8 mouse cellular contexts compared by ENCODE assay signal in genomic region chr11:98770096-98770975, GRCm38 (mm10). TPM values are rescaled to one million over a fixed set of nuclear protein-coding genes. Genes with fewer than 3 reads are reported as not detected.
DNase-seq lines count a peak whose midpoint lies in the region; ATAC-seq lines count a peak whose summit lies in the region.
"Had no signal": no experiment of that assay in that cellular context is flagged by ENCODE, and none has a peak within 500 bp of the region (broad histone marks: within the 10 kb centered on the region; RNA-seq: fewer than 3 reads in every experiment).

No protein-coding gene starts in this region.

- no peak overlapping the region for H3K4me2 ChIP-seq in kidney, embryonic 14.5 days (replicated peaks; ENCODE audit: low read depth, low read length)
- H3K4me2 ChIP-seq in intestine, embryonic 16.5 days (ENCODE audit: low read depth, low read length): no peak overlapping the region
- H3K4me2 ChIP-seq: embryonic facial prominence, embryonic 13.5 days had no signal

- no peak for ATAC-seq in kidney, embryonic 14.5 days (ENCODE audit: low FRiP score, low TSS enrichment)
- no peak for ATAC-seq in intestine, embryonic 16.5 days

- H3K9ac ChIP-seq in kidney, embryonic 14.5 days (ENCODE audit: low read depth, low read length): no peak overlapping the region
- H3K9ac ChIP-seq in intestine, embryonic 16.5 days (ENCODE audit: low read depth, low read length): no peak overlapping the region
- H3K9ac ChIP-seq: embryonic facial prominence, embryonic 13.5 days had no signal

- no peaks in the 10 kb centered on the region for H3K9me3 ChIP-seq in kidney, embryonic 14.5 days (ENCODE audit: control insufficient read depth, low read length)
- no peaks in the 10 kb centered on the region for H3K9me3 ChIP-seq in intestine, embryonic 16.5 days (ENCODE audit: control insufficient read depth, low read length)
- H3K9me3 ChIP-seq: embryonic facial prominence, embryonic 13.5 days had no signal

- peaks cover 15% of the 10 kb centered on the region for H3K36me3 ChIP-seq in kidney, embryonic 14.5 days (ENCODE audit: control insufficient read depth, insufficient read depth, low read length)
- no peaks in the 10 kb centered on the region for H3K36me3 ChIP-seq in intestine, embryonic 16.5 days (ENCODE audit: control insufficient read depth, insufficient read depth, low read length)

- H3K27ac ChIP-seq in kidney, embryonic 14.5 days (ENCODE audit: low read depth, low read length): no peak overlapping the region
- no peak overlapping the region for H3K27ac ChIP-seq in intestine, embryonic 16.5 days (ENCODE audit: low read length)
- H3K27ac ChIP-seq: embryonic facial prominence, embryonic 13.5 days had no signal

- H3K4me1 ChIP-seq in kidney, embryonic 14.5 days (ENCODE audit: control insufficient read depth, insufficient read depth, low read length): peaks cover 61% of the 10 kb centered on the region
- peaks cover 69% of the 10 kb centered on the region for H3K4me1 ChIP-seq in intestine, embryonic 16.5 days (ENCODE audit: control insufficient read depth, insufficient read depth, low read length)

- DNase-seq in kidney, adult 18-20 months: peak; percentile 23
- DNase-seq in brain, adult 2 months (ENCODE audit: low read depth, low spot score): peak; percentile 86
- peak; percentile 50 for DNase-seq in gastrocnemius, postnatal 25 days
- DNase-seq in layer of hippocampus, postnatal 25 days (ENCODE audit: extremely low spot score in 1 of 2, low spot score in 1 of 2): peak; percentile 55 to 69
- DNase-seq in Muller cell, postnatal 12 days (ENCODE audit: inconsistent ontology term): no peak

- no peaks in the 10 kb centered on the region for H3K27me3 ChIP-seq in kidney, embryonic 14.5 days (ENCODE audit: control insufficient read depth, insufficient read depth, low read length)
- no peaks in the 10 kb centered on the region for H3K27me3 ChIP-seq in intestine, embryonic 16.5 days (replicated peaks; ENCODE audit: control insufficient read depth, insufficient read depth, low read length)
- H3K27me3 ChIP-seq: embryonic facial prominence, embryonic 13.5 days had no signal

- no peak overlapping the region for H3K4me3 ChIP-seq in kidney, embryonic 14.5 days (ENCODE audit: low read length)
- no peak overlapping the region for H3K4me3 ChIP-seq in intestine, embryonic 16.5 days (ENCODE audit: low read length)
- H3K4me3 ChIP-seq: embryonic facial prominence, embryonic 13.5 days had no signal

- WGBS in kidney, embryonic 14.5 days: 92% methylated on average over 26 of the region's 26 CpGs
- WGBS in intestine, embryonic 16.5 days: 92% methylated on average over 26 of the region's 26 CpGs

RNA-seq across cellular contexts. Expression of gene Nr1d1, which starts 4.8 kb away (rescaled TPM):
- polyA plus RNA-seq in kidney, embryonic 14.5 days (2014; fragmentation: Nextera tagmentation; extraction: Ambion mirVana): 1.6 and 2.6 TPM in 2 replicates
- 100 to 1,000 TPM in 1 of 2 experiments, 10 to 100 TPM in 1; 98.0 to 119 TPM for total RNA-seq in gastrocnemius, postnatal 25 days (2021)
- total RNA-seq in layer of hippocampus, postnatal 25 days (2021): 10 to 100 TPM; 78.1 to 92.2 TPM
- 2.3 and 2.7 TPM in 2 replicates for polyA plus RNA-seq in intestine, embryonic 16.5 days (2015; fragmentation: Nextera tagmentation; extraction: Ambion mirVana)

RNA-seq across cellular contexts. Expression of gene Msl1, which starts 25.0 kb away (rescaled TPM):
- polyA plus RNA-seq in kidney, embryonic 14.5 days (2014; fragmentation: Nextera tagmentation; extraction: Ambion mirVana): 21.6 and 33.7 TPM in 2 replicates
- total RNA-seq in gastrocnemius, postnatal 25 days (2021): 10 to 100 TPM; 51.3 to 63.6 TPM
- total RNA-seq in layer of hippocampus, postnatal 25 days (2021): 100 to 1,000 TPM; 170 to 176 TPM
- 13.5 and 14.5 TPM in 2 replicates for polyA plus RNA-seq in intestine, embryonic 16.5 days (2015; fragmentation: Nextera tagmentation; extraction: Ambion mirVana)

RNA-seq across cellular contexts. Expression of gene Thra, which starts 29.9 kb away (rescaled TPM):
- polyA plus RNA-seq in kidney, embryonic 14.5 days (2014; fragmentation: Nextera tagmentation; extraction: Ambion mirVana): 28.0 and 31.8 TPM in 2 replicates
- 10 to 100 TPM; 75.4 to 89.1 TPM for total RNA-seq in gastrocnemius, postnatal 25 days (2021)
- 1,000 to 10,000 TPM; 1,027 to 1,094 TPM for total RNA-seq in layer of hippocampus, postnatal 25 days (2021)
- polyA plus RNA-seq in intestine, embryonic 16.5 days (2015; fragmentation: Nextera tagmentation; extraction: Ambion mirVana): 41.5 and 42.0 TPM in 2 replicates

RNA-seq across cellular contexts. Expression of gene Casc3, which starts 34.4 kb away (rescaled TPM):
- 28.1 and 43.1 TPM in 2 replicates for polyA plus RNA-seq in kidney, embryonic 14.5 days (2014; fragmentation: Nextera tagmentation; extraction: Ambion mirVana)
- total RNA-seq in gastrocnemius, postnatal 25 days (2021): 10 to 100 TPM; 13.9 to 15.0 TPM
- 10 to 100 TPM; 53.3 to 60.6 TPM for total RNA-seq in layer of hippocampus, postnatal 25 days (2021)
- 23.1 and 24.3 TPM in 2 replicates for polyA plus RNA-seq in intestine, embryonic 16.5 days (2015; fragmentation: Nextera tagmentation; extraction: Ambion mirVana)

RNA-seq across cellular contexts. Expression of gene Med24, which starts 41.1 kb away (rescaled TPM):
- polyA plus RNA-seq in kidney, embryonic 14.5 days (2014; fragmentation: Nextera tagmentation; extraction: Ambion mirVana): 39.5 and 59.1 TPM in 2 replicates
- 10 to 100 TPM; 42.7 to 46.9 TPM for total RNA-seq in gastrocnemius, postnatal 25 days (2021)
- total RNA-seq in layer of hippocampus, postnatal 25 days (2021): 100 to 1,000 TPM; 118 to 130 TPM
- 36.8 and 38.5 TPM in 2 replicates for polyA plus RNA-seq in intestine, embryonic 16.5 days (2015; fragmentation: Nextera tagmentation; extraction: Ambion mirVana)

Comparison
In these comparisons a context has a peak if more than half of its experiments do, and no peak if none do; other contexts are left out.
1. RNA of gene Thra, which starts 29.9 kb away (total RNA-seq): 1,027 to 1,094 TPM in layer of hippocampus, postnatal 25 days; 75.4 to 89.1 TPM in gastrocnemius, postnatal 25 days; every median in the first group is over 10 times any median in the second.